Mouse (Mus musculus) spleen, postnatal 4 days (tissue): ENCODE results near the gene Arhgef2.

Experiments
- DNase-seq, 2 experiments: peaks; one replicate each; pipeline ENCODE4 v3.0.0; 2022; ENCODE audit warnings: low spot score in 2 of 2

Arhgef2 gene

DNA sequence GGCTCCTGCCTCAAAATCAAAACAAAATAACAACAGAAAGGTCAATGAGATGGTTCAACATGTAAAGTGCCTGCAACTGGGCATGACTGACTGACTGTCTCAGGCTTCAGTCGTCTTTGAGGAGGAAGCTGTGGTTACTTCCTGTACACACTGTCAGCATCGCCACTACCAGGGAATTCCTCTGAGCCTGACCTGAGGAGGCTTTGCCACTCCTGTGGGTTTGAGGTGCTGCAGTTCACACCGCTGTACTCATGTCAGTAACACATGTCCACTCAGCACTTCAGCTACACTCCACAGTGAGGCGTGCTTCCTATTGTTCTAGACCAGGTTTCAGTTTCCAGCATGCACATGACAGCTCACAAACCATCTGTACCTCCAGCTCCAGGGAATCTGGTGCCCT, 58.3 kb downstream of the Arhgef2 start:
- DNase-seq = peak in 1 of 2 experiments; percentile 62

DNA sequence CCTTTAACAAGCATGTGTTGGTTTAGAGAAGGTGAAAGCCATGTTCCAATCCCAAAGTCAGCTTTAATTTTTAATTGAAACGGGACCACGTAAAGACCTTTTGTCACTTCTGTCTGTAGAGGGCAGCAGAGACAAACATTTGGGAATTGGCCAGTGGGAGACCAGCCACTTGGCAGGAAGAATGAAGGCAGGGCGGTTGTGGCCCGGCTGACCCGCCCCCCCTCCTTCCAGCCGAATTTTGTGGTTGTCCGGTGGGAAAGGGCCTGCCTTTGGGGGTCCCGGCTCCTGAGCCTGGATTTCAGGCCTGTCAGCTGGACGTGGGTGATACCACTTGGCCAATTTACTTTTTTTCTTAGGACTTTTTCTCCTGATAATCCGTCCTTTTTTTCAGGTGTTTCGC, 71.6 kb downstream of the Arhgef2 start:
- DNase-seq = peak in 1 of 2 experiments; percentile 53

DNA sequence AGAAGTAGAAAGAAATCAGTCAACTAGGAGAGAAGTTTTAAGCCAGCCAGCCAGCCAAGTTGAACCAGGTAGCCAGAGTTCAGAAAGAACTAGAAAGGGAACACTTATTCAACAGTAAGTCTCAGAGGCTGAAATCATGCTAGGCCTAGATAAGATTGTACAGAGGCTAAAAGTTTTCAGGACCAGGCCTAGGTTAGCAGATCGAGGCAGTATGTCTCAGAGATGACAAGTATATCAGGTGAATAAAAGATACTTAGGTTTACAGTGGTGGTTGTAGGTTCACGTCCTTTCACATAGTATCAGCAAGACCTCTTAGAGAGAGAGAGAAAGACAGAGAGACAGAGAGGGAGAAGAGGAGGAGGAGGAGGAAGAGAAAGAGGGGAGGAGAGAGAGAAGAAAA, 78.0 kb downstream of the Arhgef2 start:
- DNase-seq = no peak

DNA sequence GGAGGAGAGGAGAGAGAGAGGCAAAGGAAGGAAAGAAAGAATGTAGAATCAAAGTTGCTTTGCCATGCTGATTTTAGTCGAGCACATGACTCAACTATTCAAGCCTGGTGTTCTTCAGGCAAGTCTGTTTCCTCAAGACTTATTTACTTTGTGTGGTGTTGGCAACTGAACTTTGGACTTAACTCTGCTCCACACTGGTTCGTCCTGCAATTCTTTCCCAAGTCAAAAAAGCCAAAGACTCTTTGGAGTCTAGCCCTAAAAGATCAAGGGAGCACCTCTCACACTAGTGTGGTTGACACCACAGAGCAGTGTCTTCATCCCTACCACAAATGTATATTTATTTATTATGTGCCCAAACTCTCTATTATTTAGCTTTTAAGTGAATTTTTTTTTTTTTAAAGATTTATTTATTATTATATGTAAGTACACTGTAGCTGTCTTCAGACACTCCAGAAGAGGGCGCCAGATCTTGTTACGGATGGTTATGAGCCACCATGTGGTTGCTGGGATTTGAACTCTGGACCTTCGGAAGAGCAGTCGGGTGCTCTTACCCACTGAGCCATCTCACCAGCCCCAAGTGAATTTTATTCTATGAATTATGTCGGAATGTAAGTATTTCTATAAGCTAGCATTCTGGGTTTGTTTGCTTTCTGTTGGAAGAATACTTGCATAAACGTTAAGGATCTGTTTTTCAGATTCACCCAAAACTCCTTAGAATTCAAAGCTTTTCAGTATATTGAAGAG, 78.6 kb downstream of the Arhgef2 start:
- DNase-seq = no peak

DNA sequence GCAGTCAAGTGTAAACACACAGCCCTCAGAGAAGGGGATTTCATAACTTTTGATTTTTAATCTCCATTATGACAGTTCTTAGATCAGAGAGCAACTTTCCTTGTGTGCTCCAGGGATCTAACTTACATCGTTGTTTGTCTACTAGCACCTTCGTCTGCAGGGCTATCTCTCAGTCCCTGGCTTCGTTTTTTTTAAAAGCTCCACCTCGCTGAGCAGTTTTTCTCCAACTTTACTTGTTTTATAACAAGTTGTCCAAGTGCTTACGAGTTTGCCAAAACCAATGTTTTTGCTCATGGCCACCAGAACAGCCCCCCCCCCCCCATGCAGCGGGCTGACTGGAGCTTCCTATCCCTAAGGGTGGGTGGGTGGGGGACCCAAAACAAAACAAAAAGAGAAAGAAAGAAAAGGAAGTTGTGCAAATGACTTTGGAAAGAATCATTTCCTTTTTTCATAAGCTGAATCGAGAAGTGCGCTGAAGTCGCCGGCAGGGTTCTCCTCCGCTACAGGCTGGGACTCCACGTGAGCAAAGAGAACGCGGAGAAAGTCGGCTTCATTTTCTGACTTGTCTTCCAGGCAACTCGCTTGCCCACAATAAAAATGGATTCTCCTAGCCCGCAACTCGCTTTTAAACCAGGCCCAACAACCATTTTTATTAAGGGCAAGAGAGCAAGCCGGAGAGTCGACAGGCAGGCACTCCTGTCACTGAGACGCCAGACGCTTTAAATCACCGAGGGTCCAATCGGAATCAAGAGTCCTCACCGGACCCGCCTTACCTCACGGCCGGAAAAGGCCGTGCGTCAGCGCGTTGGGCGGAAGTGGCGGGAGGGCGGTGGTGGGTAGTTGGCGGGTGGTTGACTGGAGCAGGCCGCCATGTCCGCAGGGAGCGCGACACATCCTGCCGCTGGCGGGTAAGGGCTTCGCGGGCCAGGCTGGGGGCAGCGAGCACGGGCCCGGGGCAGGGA, 79.5 kb downstream of the Arhgef2 start, which contains the start of gene Khdc4:
Gene Khdc4, plus strand, starts transcription at position 824 of the 962 bp plus-strand sequence.
- DNase-seq = peak; percentile 93 to 96

DNA sequence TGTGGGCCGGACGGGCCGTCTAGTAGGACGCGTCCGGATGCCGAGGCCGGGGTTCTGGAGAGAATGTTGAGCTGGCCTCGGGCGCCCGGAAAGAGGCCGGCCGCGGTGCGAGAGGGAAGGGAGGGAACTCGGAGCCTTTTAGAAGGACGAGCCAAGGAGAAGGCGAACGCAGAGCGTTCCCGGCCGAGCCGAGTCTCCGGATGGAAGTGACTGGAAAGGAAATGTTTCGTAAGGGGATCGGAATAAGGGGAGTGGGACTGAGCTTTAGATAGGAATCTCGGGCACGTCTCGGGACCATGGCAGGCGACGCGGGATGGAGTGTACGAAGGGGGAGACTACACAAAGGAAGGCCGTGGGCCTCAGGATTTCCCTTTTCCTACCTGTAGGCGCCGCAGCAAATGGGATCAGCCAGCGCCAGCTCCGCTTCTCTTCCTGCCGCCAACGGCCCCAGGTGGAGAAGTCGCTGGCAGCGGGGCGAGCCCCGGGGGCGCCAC, 80.2 kb downstream of the Arhgef2 start:
- peak in 1 of 2 experiments; percentile 31 for DNase-seq

DNA sequence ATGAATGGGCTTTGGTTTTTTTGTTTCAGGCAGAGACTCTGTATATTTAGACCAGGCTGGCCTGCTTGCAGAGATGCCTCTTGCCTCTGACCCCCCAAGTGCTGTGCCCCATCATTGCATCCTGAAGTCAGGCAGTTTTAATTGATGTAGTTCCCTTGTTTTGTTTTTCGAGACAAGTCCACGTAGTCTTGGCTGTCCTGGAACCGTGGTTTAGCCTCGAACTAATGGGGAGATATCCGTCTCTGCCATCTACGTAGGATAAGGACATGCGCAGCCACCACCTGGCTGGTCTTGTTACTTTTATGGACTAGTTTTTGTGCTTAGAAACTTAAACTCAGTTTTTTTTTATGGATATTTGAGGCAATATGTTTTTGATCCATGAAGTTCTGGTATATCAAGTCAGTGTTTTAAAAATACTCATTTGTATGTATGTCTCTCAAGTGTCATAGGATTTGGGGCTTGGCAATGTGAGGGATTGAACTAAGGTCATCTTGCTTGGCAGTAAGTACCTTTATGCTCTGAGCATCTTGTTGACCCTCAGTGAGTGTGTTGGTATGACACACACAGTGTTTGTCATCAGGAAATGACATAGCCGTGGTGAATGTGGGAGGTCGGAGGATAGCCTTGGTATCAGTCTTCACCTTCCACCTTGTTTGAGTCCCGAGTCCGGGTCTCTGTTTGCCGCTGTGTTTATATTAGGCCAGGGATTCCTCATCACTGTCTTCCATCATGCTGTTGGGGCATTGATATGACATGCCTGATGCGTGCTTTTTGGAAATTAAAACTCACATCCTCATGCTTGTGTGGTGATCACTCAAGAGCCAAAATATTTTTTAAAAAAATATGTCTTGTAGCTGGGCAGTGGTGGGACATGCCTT, 81.2 kb downstream of the Arhgef2 start:
- DNase-seq = no peak

DNA sequence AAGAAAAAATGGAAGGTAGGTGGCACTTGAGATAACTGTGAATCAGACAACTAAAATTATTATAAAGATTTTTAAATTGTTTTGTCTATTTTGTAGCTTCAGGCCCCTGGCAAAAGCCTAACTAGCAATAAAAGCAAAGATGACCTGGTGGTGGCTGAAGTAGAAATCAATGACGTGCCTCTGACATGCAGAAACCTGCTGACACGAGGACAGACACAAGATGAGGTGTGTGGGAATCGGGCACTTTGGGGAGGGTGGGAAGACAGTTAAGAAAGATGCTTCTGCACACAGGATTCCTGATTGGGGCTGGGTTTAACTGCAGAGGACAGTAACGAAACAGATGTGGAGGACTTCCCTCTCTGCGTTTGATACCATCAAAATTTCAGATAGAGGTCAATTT, 83.3 kb downstream of the Arhgef2 start:
- DNase-seq = no peak

DNA sequence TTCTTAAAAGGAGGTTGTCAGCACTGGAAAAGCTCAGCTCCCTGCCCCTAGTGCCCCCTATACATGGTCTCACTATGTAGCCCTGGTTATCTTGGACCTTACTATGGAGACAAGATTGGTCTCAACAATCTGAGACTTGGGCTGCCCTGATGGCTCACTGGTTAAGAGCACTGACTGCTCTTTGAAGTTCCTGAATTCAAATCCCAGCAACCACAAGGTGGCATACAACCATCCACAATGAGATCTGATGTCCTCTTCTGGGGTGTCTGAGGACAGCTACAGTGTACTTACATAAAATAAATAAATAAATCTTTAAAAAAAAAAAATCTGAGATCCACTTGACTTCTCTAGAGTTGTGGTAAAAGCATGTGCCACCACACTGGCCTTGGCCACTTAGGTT, 89.8 kb downstream of the Arhgef2 start:
- DNase-seq = no peak
